Mouse (Mus musculus) neutrophil, adult 5-6 weeks (primary cell): ENCODE measurements around the gene Cnot6. TPM values are rescaled to one million over a fixed set of nuclear protein-coding genes. Genes with fewer than 3 reads are reported as not detected.

Experiments
- ATAC-seq: fragments of 151-379, 151-347 bp; 2 replicates; pipeline ENCODE4 v1.8.0; 2017; ENCODE audit warnings: mild to moderate bottlenecking, moderate TSS enrichment; ENCODE audit not compliant: insufficient number of reproducible peaks, poor library complexity, low FRiP score, severe bottlenecking; ENCODE audit errors: extremely low read depth
- total RNA-seq: library from RNA; stranded (forward); fragments of 200-1000 nt; gene quantifications from 2 replicates; pipeline ENCODE4 v1.2.3, GENCODE M21; 2017

Cnot6 gene
- total RNA-seq, 1 experiment from 2014 or later: 62.1 TPM

GRCm38 (mm10) chr11:49662292-49662780 lies 50.2 kb downstream of the Cnot6 start:
- ATAC-seq: no peak

GRCm38 (mm10) chr11:49659470-49659799 lies 53.1 kb downstream of the Cnot6 start:
- ATAC-seq: no peak

- ATAC-seq: no peak
These were observed 53.6 kb downstream of the Cnot6 start for GRCm38 (mm10) chr11:49658791-49659469.

- no peak for ATAC-seq
These were observed 54.5 kb downstream of the Cnot6 start for GRCm38 (mm10) chr11:49658065-49658464.

- no peak for ATAC-seq
These were observed 57.0 kb downstream of the Cnot6 start for GRCm38 (mm10) chr11:49655501-49655900.

GRCm38 (mm10) chr11:49654651-49655050 lies 57.9 kb downstream of the Cnot6 start:
- ATAC-seq: no peak

- no peak for ATAC-seq
These were observed 59.5 kb downstream of the Cnot6 start for GRCm38 (mm10) chr11:49653079-49653408.

GRCm38 (mm10) chr11:49652401-49653078 lies 60.0 kb downstream of the Cnot6 start:
- peak; percentile 31; the same call in 1 of the 2 replicates for ATAC-seq

- ATAC-seq: no peak
These were observed 60.7 kb downstream of the Cnot6 start for GRCm38 (mm10) chr11:49651762-49652322.

- ATAC-seq: no peak
These were observed 61.3 kb downstream of the Cnot6 start for GRCm38 (mm10) chr11:49650994-49651761.

GRCm38 (mm10) chr11:49650113-49650993 lies 62.2 kb downstream of the Cnot6 start:
- no peak for ATAC-seq

- ATAC-seq: no peak
These were observed 66.8 kb downstream of the Cnot6 start for GRCm38 (mm10) chr11:49645677-49646076.

- ATAC-seq: no peak
These were observed 76.1 kb downstream of the Cnot6 start for GRCm38 (mm10) chr11:49636449-49636848.

- no peak for ATAC-seq
These were observed 76.9 kb downstream of the Cnot6 start for GRCm38 (mm10) chr11:49635671-49636070.

- no peak for ATAC-seq
These were observed 78.4 kb downstream of the Cnot6 start for GRCm38 (mm10) chr11:49634101-49634500.

- ATAC-seq: no peak
These were observed 80.3 kb downstream of the Cnot6 start for GRCm38 (mm10) chr11:49632256-49632655.

- no peak for ATAC-seq
These were observed 81.4 kb downstream of the Cnot6 start for GRCm38 (mm10) chr11:49631154-49631553.

- ATAC-seq: no peak
These were observed 85.8 kb downstream of the Cnot6 start for GRCm38 (mm10) chr11:49626748-49627147.

- no peak for ATAC-seq
These were observed 86.7 kb downstream of the Cnot6 start for GRCm38 (mm10) chr11:49625863-49626262.
